Mouse (Mus musculus): ENCODE measurements around the gene Shank2.

GRCm38 (mm10) chr7:144250791-144251190 is 249.1 kb downstream of the Shank2 start:
- TF ChIP-seq CTCF (IDR thresholded peaks at IDR 0.05; ENCODE audit: low read depth): no peak
- TF ChIP-seq EP300 (optimal IDR thresholded peaks at IDR 0.05): no peak
